Mouse (Mus musculus) kidney, adult 2 months (tissue): ENCODE measurements at regions not wholly inside any gene's neighbourhood (a gene's known extent, or its start where the extent isn't known, plus 50 kb on each side); places are given as distances from the start of the nearest gene placed in this dataset.

ENCODE experiments used
- CTCF ChIP-seq: fragments of 200-500 bp; conservative IDR thresholded peaks from 2 replicates; pipeline ENCODE4 v1.5.1; 2011; ENCODE audit warnings: low read depth, mild to moderate bottlenecking, control low read depth, low read length, moderate library complexity, mixed read lengths; ENCODE audit not compliant: insufficient read depth, insufficient read length
- POLR2A ChIP-seq: fragments of 200-500 bp; IDR thresholded peaks from one replicate; pipeline ENCODE4 v1.6.1; 2011; ENCODE audit warnings: low read depth, low read length, control low read depth

DNA sequence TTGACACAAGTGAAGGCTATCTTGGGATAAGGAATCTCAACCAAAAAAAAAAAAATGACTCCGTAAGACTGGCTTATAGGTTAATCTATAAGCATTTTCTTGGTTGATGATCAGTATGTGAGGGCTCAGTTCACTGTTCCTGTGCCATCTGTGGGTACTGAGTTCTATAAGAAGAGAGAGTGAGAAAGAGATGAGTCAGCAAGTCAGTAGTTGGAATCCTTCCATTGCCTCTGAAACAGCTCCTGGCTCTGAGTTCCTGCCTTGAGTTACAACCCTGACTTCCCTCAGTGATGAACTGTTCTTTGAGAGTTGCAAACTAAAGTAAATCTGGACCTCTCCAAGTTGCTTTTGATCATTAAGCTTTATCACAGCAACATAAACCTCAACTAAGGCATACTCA lies 91.7 kb upstream of the Vegfc start:
- TF ChIP-seq POLR2A (no peak), CTCF (no peak)
